Mouse (Mus musculus) lung, postnatal 36 days (tissue): ENCODE results near the gene Rcl1.

Experiments used
- DNase-seq: peaks from one replicate; pipeline ENCODE4 v3.0.0; 2022; ENCODE audit warnings: mixed read lengths

Rcl1 gene

DNA sequence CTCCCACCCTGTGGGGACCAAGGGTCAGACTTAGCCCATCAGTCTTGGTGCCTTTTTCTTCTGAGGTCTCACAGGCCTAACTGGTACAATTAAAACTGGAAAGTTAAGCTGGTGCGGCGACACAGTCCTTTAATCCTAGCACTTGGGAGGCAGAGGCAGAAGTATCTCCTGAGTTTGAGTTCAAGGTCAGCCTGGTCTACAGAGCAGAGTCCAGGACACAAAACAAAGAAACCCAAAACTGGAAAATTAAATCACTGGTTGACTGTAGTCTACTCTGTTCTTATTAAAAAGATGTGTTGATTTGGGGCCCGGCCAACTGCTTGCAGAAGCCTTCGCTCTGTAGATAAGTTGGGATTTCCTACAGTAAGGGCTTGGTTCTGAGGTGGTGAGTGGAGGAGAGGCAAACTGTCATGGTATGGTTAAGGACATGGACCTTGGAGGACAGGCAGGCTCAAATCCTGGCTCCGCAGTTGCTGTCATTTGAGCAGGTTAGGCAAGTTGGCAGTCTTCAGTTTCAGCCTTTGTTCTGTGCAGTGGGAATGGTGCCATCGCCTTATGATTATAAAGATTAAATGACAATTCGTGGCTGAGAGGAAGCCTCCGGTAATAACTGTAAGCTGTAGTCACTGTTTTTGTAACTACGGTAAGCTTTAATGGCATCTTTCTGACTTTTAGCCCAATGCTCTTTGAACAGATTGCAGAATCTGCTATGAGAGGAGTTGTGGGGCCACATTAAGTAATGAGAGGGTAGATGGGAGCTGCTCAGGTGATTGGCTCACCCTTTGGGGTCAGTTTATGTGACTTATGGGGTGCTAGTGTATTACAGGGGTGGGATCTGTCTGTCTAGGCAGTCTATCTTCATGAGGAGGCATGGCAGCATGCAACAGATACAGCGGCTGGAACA lies 12.8 kb downstream of the Rcl1 start:
- DNase-seq = no peak

DNA sequence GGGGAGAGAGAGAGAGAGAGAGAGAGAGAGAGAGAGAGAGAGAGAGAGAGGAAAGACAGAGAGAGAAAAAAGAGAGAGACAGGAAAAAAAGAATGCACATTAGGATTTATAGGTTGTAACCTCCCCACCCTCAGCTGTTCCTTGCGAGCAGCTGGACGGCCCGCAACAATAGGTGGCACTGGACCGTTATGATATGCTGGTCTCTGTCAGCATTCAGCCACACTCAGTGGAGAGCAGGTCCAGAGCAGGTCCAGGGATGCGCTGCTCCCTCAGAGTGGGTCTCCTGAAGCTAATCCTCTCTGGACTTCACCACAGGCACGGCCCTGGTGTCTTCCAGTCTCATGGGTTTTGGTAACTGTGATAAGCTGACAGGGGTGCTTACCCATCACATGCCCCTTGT lies 15.6 kb downstream of the Rcl1 start:
- DNase-seq = no peak

DNA sequence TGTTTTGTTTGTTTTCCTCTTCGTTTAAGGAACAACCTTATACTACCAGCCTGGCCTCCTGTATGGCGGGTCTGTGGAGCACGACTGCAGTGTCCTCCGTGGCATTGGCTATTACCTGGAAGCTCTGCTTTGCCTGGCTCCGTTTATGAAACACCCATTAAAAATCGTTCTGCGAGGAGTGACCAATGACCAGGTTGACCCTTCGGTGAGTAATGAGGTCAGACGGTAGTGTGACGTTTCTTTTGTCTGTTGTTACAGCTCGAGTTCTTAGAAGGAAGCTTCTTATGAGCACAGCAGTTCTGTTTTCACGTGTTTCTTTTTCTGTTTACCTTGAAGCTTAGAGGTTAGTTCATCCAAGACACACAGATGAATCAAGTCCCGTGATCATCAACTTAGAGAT lies 17.0 kb downstream of the Rcl1 start:
- DNase-seq = no peak

DNA sequence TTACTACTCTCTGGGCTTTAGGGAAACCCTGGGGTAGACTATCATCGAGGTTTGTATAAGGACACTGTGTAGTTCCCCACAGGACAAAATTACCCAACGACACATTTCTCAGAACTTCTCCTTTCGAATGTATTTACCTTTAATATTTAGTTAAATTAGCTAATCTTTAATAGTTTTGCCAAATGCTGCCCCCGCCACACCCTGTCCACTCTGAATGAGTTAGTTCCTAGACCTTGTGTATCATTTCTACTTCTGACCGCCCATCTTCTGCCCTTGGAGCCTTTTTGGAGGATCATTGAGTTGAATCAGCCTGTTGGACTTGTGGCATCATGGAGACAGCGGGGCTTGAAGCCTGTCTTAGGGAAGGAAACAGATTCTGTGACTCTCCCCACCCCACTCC lies 19.1 kb downstream of the Rcl1 start:
- no peak for DNase-seq

DNA sequence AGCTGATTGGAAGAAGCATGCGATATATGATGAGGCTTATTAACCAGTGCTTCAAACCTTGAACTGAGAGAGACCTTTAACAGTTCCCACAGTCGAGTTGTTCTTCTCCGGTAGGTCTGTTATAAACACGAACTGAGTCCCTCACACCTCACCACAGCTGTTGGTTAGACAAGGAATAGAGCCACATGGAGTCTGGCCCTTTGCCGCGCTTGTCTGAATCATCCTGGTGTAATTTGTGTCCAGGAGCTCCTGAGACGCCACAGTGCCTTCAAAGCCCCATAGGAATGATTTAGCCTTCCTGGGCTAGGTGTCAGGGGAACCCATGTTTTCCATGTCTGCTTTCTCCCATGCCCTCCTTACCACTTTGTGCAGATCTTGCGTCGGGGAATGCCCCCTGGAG lies 20.2 kb downstream of the Rcl1 start:
- no peak for DNase-seq

DNA sequence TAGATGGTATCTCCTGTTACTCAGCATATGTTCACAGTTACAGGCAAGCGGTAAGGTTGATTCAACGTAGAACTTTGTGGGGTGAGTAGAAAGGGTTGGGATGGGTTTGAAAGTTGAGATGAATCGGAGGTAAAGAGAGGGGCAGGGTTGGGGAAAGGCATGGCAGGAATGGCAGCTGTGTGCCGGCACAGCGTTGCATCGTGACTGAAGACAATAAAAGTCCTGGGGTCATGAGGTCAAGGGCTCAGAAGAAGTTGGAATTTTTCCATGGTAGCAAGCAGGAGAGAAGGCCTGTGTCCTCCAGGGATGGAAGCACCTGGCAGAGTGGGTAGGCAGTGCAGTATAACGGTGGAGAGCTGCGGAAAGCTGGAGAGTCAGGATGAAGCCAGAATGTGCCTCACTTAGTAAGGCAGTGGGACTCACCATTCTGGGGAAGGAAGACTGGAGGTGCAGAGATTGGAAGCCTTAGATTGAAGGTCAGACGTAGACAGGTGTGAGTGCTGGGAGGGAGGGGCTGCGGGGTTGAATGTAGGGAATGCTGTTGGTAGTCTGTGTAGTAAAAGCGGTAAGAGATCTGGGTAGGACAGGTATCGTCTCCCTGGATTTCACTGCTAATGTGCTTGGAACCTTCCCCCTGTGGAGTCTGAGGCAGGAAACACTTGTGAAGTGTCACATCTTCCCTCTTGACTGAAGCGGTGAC lies 23.9 kb downstream of the Rcl1 start:
- DNase-seq = no peak

DNA sequence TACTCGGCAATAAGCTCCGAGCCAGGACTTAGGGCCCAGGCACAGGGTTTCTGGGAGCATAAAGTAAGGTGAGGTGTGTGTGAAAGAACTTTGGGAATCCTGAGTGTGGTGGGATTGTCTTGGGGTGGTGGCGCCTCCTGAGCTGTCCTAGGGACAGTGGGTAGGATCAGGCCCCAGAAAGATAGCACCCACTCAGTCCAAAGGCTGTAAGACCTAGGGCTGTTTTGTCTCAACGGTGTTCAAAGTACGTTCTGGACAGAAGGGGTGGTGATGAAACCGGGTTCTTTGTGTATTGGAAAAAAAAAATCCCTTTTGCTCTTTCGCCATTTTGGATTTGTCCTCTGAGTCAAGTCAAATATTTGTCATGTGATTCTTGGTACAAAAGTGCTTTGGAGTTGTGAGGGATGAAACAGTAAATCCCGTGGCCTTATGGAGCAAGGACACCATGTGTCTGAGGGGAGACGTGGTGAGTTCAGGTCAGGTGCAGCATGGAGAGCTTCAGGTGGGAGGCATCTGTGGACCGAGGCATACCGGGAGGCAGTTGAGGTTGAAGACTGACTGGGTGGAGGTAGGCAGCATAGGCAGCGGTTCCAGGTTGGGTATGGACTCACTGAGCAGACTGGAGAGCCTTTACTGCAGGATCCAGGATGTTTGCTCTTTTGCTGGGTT lies 25.3 kb downstream of the Rcl1 start:
- DNase-seq = no peak

DNA sequence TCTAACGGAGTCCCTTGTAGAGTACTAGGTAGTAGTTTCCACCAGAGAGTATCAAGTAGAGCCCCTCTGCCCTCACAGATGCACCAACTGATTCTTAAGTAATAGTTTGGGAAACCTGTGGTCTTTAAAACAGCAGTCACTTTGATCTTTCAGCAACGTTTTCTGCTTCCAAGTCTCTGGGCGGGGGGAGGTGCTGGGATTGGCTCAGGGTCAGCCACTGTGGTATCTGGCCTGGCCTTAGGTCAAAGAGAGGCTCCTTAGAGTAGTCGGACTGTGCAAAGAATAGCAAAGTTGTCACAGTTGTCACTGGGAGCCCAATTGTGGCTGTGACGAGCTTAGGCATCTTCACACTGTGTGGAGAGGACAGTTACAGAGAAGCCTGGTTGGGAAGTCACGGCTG lies 26.2 kb downstream of the Rcl1 start:
- DNase-seq = no peak

DNA sequence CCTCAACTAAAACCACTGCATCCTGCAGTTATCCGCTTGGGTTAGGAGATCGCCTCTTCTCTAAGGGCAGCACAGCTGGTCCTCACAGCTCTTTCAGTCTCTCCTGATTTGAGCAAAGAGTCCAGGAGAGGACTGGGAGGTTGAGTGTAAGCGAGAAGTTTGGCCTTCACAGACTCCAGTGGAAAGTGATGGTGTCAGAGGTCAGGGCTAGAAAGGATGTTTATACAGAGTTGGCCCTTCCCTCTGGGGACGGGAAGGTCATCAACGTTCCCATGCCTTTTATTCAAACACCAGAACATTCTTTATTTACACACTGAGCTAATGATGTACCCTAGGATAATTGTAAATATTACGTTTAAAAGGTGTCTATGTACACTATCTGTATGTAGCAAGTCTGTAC lies 27.0 kb downstream of the Rcl1 start:
- peak; percentile 57 for DNase-seq

DNA sequence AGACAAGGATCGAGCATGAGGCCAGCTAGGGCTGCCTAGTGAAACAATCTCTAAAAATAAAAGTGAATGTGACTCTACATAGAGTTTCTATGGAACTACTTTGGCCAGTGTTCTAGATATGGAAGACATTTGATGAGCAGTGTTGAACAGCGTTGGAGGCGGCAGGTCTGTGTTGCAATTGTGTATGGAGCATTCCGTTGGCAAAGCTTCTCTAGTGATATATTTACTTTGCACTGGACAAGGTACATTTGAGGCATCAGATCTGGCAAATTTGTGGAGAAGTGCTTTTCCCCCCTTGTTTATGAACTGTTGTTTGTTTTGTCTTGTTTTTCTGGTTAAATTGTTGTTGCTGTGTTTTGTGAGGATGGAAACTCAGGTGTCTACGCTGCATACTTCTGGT lies 28.4 kb downstream of the Rcl1 start:
- DNase-seq = no peak

DNA sequence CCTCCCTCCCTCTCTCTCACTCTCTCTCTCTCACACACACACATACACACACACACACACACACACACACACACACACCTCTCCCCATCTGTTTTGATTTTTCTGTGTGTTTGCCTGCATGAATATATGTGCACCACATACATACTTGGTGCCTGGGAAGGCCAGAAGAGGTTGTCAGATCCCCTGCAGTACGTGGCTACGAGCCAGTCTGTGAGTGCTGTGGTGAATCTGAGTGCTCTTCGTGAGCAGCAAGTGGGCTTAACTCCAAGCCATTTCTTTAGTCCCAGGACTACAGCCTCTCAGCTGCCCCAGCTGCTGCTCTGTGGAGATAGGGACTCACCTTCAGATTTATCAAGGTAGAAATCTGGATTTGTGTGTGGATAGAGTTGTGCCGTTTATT lies 30.0 kb downstream of the Rcl1 start:
- no peak for DNase-seq

DNA sequence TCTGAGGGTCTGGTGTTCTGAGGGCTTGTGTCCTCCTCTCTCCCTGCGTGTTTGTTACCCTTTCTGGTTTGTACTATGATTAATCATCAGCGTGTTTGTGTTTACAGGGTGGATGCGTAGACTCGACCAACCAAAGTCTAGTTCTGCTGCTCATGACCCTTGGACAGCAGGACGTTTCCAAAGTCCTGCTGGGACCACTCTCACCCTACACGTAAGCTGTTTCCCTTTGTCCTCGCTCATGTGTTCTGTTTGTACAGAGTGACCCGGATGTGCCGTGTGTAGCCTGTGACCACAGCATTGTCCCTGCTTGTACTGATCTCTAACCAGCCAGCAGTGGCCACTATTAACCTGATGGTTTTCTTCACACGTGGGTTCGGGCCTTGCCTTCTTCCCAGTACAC lies 33.1 kb downstream of the Rcl1 start:
- DNase-seq = no peak

DNA sequence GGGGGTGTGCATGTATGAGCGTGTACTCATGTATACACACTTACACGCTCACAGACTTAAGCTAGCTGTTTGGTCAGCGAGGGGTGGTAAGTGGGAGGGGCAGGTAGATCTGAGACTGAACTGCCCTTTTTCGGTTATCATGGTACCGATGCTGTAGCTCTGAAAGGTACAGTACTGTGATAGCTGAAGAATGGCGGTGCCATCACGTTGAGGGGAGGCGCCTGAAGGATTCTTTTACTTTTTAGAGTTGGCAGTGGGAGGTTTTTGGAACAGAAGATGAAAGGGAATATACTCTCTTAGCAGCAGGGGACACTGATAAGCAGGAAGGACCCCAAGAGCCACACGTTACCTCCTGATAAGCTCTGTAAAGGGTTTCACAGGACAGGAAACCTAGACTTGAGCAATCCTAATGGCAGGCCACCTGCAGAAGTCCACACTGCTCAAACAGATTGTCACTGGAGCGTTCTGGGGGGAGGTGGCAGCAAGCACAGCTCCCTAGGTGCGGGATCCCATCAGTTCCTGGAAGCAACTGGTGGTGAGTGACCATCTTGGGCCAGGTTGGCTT lies 34.1 kb downstream of the Rcl1 start:
- DNase-seq = no peak

DNA sequence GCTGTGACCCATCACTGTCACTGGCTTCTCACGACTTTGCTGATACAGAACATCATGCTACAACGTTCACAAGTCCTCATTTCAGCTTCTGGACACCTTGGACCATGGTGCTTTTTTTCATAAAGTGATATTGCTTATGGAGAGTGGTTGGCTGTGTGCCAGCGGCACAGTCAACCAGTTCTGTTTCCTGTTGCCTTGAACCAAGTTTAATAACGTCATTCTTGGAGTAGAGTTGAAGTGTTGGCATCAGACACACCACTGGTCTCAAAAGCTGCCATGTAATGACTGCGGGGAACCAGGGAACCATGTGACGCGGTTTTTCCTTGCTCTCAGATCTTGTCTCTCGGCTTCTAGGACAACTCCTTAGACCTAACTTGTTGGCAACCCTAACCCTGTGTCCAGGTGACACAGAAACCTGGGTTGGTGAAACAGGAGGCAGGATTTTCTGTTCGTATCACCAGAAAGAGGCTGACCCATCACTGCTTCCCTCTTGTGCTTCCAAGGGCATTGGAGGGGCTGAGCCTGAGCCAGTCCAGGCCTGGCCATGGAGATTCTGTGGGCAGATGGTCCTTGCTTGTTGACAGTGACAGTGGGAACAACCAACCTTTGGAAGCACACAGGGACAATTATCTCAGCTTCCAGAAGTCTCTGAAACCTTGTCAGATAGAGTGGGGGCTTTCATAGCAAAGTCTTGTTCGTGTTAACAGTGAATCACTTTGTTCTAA lies 37.5 kb downstream of the Rcl1 start:
- no peak for DNase-seq

DNA sequence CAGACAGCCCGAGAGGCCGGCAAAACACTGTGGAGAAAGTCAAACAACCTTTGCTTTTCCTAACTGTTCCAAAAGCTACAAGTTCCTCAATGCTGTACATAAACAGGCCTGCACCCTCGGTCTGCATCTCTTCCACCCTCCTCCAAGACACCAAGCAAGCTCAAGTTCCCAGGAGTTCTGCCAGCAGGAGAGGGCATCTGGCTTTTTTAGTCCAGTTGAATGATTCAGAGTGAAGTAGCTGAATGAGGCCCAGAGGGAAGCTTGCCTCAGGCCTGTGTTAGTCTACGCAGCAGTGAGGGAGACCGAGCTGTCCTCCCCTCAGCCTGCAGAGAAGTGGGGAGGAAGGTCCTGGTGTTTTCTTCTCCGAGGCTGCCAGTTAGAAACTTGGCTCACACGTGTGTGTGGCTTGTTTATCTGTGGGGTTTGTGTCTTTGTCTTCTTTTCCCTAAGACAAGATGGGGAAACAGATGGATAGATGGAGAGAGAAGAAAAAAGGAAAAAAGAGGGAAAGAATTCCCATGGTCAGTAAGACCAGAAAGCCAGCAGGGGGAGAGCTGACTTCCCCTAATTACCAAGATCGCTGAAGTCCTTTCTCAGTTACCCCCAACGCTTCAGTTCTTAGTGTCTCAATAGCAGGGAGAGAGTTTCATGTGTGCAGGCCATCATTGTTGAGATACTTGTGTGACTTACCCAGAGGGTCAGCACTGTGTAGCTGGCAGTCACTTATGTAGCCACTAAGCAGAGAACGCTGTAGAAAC lies 38.7 kb downstream of the Rcl1 start:
- DNase-seq = no peak

DNA sequence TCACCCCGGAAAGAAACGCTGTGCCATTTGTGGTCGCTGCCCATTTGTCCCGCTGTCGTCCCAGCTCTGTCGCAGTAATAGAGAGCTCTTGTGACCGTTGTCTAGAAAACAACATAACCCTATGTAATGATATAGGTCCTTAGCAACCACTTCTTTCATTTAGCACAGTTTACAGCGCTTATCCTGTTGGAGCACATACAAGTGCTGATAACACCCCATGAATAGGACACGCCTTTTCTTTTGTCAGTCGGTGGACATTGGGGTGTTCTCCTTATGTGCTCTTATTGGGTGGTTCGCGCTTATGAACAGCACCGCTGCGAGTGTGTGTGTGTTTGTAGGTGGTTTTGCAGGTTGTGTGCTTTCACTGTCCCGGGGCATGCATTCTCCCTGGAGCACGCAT lies 39.8 kb downstream of the Rcl1 start:
- no peak for DNase-seq

DNA sequence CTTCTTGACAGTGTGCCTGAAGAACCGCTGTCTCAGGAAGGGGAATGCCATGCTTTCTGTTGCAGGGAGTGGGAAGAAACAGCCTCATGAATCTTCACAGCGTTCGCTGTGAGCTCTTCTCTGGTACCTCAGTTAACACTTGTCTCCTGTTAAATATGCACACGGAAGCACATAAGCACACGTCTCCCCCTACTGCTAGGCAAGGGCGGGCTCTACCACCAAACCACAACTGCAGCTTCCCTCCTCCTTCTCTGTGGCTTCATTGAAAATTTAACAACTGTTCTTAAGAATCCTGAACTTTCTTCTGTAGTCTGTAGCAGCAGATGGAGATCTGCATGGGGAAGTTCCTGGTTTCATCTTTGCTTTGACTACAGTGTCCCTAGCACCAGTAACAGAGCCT lies 41.1 kb downstream of the Rcl1 start:
- DNase-seq = no peak

DNA sequence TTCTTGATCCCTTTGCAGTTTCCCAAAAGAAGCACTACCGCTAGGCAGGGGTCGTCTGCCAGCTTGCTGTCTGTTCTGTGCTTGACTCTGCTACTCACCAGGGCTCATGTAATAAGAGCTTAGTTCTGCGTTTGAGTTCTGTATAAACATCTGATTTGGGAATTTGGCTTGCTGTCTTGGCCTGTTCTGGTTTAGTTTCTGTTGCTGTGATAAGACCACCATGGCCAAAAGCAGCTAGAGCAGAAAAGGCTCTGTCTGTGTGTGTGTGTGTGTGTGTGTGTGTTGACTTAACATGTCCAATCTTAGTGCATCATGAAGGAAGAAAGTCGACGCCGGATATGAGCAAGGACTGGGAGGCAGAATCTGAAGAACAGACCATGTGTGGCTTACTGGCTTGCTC lies 44.2 kb downstream of the Rcl1 start:
- DNase-seq = no peak

DNA sequence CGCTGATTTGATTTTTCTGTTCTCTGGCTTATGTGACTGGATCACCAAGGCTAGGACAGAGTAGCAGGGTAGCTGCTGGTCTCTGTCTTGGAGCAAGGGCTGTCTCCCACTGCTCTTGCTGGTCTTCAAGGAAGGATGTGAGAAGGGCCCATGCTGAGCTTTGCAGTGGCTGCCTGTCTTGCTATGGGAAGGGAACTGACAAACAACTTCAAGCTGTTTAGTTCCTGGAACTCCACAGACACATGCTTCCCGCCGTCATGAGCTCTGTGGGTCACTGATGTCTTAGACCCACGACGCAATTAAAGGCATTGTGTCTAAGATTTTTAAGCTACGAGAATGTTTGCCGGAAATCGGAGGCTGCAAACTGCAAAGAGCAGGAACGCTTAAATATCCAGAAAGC lies 45.6 kb downstream of the Rcl1 start:
- DNase-seq = no peak

DNA sequence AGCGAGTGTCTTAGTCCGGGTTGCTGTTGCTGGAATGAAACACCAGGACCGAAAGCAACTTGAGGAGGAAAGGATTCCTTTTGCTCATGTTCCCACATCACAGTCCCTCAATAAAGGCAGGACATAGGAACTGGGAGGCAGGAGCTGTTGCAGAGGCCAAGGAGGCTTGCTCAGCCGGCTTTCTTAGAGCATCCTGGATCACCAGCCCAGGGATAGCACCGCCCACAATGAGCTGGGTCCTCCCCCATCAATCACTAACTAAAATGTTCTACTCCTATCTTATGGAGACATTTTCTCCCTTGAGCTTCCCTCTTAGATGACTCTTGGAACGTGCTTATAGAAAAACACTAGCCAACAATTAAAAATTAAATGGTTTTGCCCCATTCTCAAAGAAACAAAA lies 48.4 kb downstream of the Rcl1 start:
- no peak for DNase-seq

DNA sequence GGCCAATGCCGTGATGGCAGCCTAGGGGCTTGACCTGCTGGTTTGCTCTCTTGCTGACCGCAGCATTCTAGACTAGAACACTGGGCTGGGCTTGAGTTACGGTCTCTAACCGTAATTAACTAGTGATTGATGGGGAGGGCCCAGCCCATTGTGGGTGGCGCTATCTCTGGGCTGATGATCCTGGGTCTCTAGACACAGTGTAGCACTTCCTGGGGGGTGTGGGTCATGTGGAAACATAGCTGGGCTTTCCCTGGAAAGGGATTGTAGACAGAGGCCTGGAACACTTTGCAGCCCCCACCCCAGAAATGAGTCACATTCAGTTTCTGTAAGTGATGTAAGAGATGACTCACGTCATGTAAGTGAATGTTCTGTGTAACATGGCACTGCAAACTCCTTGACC lies 48.9 kb downstream of the Rcl1 start:
- DNase-seq = no peak

DNA sequence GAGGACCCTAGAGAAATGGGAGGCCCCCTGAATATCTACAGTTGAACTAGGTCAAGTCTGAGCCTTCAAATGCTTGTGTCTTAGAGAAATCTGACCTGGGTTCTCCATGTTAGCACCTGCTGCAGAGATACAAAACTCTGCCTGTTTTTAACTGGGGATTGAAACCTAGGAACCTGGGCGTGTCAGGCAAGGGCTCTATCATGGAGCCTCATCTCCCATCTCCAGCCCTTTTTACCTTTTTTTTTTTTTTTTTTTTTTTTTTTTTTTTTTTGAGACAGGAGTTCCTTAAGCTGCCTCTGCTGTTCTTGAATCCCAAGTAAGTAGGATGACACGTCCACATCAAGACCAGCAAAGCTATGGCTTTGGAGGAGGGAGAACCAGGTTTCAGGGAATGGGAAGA lies 50.3 kb downstream of the Rcl1 start:
- no peak for DNase-seq
